Mouse (Mus musculus): ENCODE data around the gene Ano4. TPM values are rescaled to one million over a fixed set of nuclear protein-coding genes. Genes with fewer than 3 reads are reported as not detected.
A peak's percentile ranks its signal among the peaks of the same experiment; 100 is the strongest.

Ano4 gene
- total and polyA plus RNA-seq, 3 experiments = not detected

- H3K9ac ChIP-seq (ENCODE audit: control insufficient read depth, low read depth, low read length, poor library complexity, severe bottlenecking) = no peak overlapping the region
- no peaks in the 10 kb centered on the region for H3K36me3 ChIP-seq (ENCODE audit: control insufficient read depth in 1 of 2, insufficient read depth in 2 of 2, low read length in 2 of 2)
- TF ChIP-seq CTCF (IDR thresholded peaks at IDR 0.05 in 2 of 3, conservative IDR thresholded peaks at IDR 0.05 in 1 of 3; ENCODE audit: control insufficient read depth in 1 of 3, insufficient read depth in 1 of 3, low read depth in 2 of 3, low read length in 3 of 3, poor library complexity in 1 of 3, severe bottlenecking in 1 of 3) = no peak
- TF ChIP-seq MAX (IDR thresholded peaks at IDR 0.05; ENCODE audit: low read length) = no peak
- no peak for TF ChIP-seq TCF12 (IDR thresholded peaks at IDR 0.05; ENCODE audit: low read depth, low read length)
- TF ChIP-seq BHLHE40 (IDR thresholded peaks at IDR 0.05; ENCODE audit: borderline replicate concordance, low read depth, low read length) = no peak
- TF ChIP-seq KAT2A (conservative IDR thresholded peaks at IDR 0.05; ENCODE audit: low read depth, low read length) = no peak
- no peak for TF ChIP-seq MYB (IDR thresholded peaks at IDR 0.05; ENCODE audit: low read depth, low read length)
- TF ChIP-seq RCOR1 (IDR thresholded peaks at IDR 0.05; ENCODE audit: low read depth, low read length) = no peak
- TF ChIP-seq MXI1 (IDR thresholded peaks at IDR 0.05; ENCODE audit: low read depth, low read length) = no peak
- TF ChIP-seq HCFC1 (IDR thresholded peaks at IDR 0.05; ENCODE audit: low read depth, low read length) = no peak
- TF ChIP-seq POLR2AphosphoS5 (IDR thresholded peaks at IDR 0.05; ENCODE audit: borderline replicate concordance, low read depth, low read length) = no peak
- no peak for TF ChIP-seq E2F4 (IDR thresholded peaks at IDR 0.05; ENCODE audit: borderline replicate concordance, low read depth, low read length)
- no peak for TF ChIP-seq ETS1 (IDR thresholded peaks at IDR 0.05; ENCODE audit: low read depth, low read length)
- TF ChIP-seq CHD1 (IDR thresholded peaks at IDR 0.05; ENCODE audit: low read depth, low read length) = no peak
- no peak for TF ChIP-seq MAZ (IDR thresholded peaks at IDR 0.05; ENCODE audit: low read depth, low read length)
- no peak overlapping the region for H3K27ac ChIP-seq (ENCODE audit: control insufficient read depth, low read depth, low read length)
- H3K27me3 ChIP-seq (ENCODE audit: control insufficient read depth in 1 of 2, insufficient read depth in 2 of 2, low read length in 2 of 2) = no peaks in the 10 kb centered on the region
- H3K4me3 ChIP-seq (ENCODE audit: control insufficient read depth in 1 of 2, insufficient read depth in 1 of 2, low read depth in 2 of 2, low read length in 2 of 2) = no peak overlapping the region
- H3K79me2 ChIP-seq (ENCODE audit: control insufficient read depth, insufficient read depth, low read length, poor library complexity) = no peaks in the 10 kb centered on the region
- H3K4me1 ChIP-seq (ENCODE audit: control insufficient read depth in 1 of 2, insufficient read depth in 2 of 2, low read length in 2 of 2) = no peaks in the 10 kb centered on the region
- no peaks in the 10 kb centered on the region for H3K9me3 ChIP-seq (replicated peaks; ENCODE audit: insufficient read depth, low read length)
- no peak for DNase-seq (ENCODE audit: low read depth, low spot score)
Observed at GRCm38 (mm10) chr10:89216078-89216477, 128.5 kb downstream of the Ano4 start.

GRCm38 (mm10) chr10:89205858-89206257, 138.7 kb downstream of the Ano4 start:
- DNase-seq (ENCODE audit: low read depth, low spot score) = peak; percentile 28
- no peaks in the 10 kb centered on the region for H3K36me3 ChIP-seq (ENCODE audit: control insufficient read depth in 1 of 2, insufficient read depth in 2 of 2, low read length in 2 of 2)
- TF ChIP-seq KAT2A (conservative IDR thresholded peaks at IDR 0.05; ENCODE audit: low read depth, low read length) (no peak), SMC3 (IDR thresholded peaks at IDR 0.05; ENCODE audit: low read depth, low read length) (peak; percentile 58), RAD21 (IDR thresholded peaks at IDR 0.05; ENCODE audit: low read depth, low read length) (peak; percentile 12), CTCF (IDR thresholded peaks at IDR 0.05 in 2 of 3, conservative IDR thresholded peaks at IDR 0.05 in 1 of 3; ENCODE audit: control insufficient read depth in 1 of 3, insufficient read depth in 1 of 3, low read depth in 2 of 3, low read length in 3 of 3, poor library complexity in 1 of 3, severe bottlenecking in 1 of 3) (peak; percentile 48 to 55 (median 48))
- H3K4me3 ChIP-seq (ENCODE audit: control insufficient read depth in 1 of 2, insufficient read depth in 1 of 2, low read depth in 2 of 2, low read length in 2 of 2) = no peak overlapping the region
- no peaks in the 10 kb centered on the region for H3K79me2 ChIP-seq (ENCODE audit: control insufficient read depth, insufficient read depth, low read length, poor library complexity)
- H3K9me3 ChIP-seq (replicated peaks; ENCODE audit: insufficient read depth, low read length) = no peaks in the 10 kb centered on the region
- H3K4me1 ChIP-seq (ENCODE audit: control insufficient read depth in 1 of 2, insufficient read depth in 2 of 2, low read length in 2 of 2) = no peaks in the 10 kb centered on the region
- H3K9ac ChIP-seq (ENCODE audit: control insufficient read depth, low read depth, low read length, poor library complexity, severe bottlenecking) = no peak overlapping the region
- no peaks in the 10 kb centered on the region for H3K27me3 ChIP-seq (ENCODE audit: control insufficient read depth in 1 of 2, insufficient read depth in 2 of 2, low read length in 2 of 2)
- no peak overlapping the region for H3K27ac ChIP-seq (ENCODE audit: control insufficient read depth, low read depth, low read length)
